Mouse (Mus musculus) embryo, embryonic 10.5 days (tissue): ENCODE results near the gene Prcd.
"Not testable (repeated sequence)": the region's sequence is repeated elsewhere in the genome, so short reads cannot be mapped to it uniquely, and the experiment has no call there.

ENCODE experiments used
- DNase-seq: peaks from one replicate; pipeline ENCODE4 v3.0.0-alpha.2; 2015; ENCODE audit warnings: low spot score

Gene Prcd

DNA sequence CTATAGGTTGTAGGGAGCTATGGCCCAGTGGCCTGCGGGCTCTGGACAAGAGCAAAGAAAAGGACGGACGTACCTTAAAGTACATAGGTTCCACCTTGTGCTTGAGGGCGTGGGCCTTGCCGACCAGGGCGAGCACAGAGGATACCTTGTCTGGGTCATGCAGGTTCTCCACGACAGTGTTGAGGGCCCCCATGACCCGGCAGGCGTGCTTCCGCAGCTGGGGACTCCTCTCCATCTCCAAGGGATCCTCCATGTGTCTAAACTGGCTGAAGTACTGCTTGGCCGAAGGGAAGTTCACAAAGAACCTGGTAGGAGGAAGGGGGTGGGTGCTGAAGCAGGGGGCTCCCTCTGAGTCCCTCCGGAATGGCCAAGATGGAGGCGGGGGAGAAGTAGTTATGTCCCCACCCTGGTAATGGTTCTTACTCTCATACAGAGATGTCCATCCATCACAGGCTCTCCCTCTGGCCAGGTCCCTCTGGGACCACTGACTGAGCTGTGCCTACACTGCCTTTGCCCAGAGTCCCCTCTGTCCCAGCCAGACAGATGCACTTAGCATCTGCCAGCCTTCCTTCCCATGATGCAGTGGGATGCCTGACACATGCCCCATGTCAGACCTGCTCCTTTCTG, 3.5 kb upstream of the Prcd start:
- DNase-seq, result no peak

GRCm38 (mm10) chr11:116650811-116651210, 2.5 kb upstream of the Prcd start:
- no peak for DNase-seq

- no peak for DNase-seq
These were observed 2.0 kb upstream of the Prcd start for GRCm38 (mm10) chr11:116651339-116651738.

DNA sequence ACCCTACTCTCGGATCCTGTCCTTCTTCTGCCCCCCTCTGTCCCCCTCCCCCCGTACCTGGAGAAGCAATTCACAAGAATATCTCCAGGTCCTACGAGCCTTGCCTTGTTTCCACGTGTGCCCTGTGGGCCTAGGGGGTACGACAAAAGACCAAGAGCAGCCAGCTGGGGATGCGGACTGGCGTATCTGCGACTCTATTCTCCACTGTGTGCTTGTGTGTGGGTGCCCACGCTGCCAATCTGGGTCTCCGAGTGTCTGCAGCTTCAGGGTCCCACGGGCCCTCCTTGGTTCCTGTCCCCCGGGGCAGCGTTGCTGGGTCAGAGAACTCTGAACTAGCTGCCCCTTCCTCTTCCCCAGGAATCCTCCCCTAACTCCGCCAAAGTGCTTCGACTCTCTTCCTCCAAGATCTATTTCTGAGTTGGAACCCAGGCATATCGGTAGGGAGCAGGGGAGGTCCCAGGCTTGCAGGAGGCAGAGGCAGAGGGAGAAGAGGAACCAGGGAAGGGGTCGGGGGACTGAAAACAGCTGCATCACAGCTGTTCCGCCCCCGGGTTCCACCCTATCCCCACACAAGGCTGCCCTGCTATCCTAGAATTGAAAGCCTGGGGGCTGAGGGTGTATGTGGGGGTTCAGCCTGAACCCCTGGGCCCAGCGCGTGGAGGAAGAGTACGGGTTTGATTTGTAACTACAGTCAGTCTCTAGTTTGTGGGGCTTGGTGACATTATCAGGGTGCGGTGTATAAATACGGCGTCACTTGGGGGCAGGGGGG, 820 bp upstream of the Prcd start:
- no peak for DNase-seq

DNA sequence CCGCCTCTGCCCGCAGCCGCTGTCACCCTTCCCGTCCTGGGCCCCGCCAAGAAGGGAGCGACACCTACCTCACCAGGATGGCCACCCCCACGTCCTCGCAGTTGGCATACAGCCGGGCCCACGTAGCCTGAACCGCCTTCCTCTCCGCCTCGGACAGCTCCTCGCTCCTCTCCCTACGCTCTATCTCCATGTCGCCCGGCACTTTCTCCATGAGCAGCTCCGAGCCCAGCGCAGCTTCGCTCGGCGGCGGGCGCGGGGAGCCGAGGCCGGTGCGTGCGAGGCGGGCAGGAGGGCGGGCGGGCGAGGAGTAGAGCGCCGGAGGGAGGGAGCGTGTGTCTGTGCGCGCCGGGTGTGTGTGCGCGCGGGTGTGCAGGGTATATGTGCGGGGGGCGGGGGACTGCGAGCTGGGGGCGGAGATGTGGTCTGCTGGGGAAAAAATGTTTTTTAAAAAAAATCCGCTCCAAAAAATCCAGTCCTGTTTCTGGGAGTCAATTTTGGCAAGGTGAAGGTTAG, 431 bp downstream of the Prcd start:
- no peak for DNase-seq

DNA sequence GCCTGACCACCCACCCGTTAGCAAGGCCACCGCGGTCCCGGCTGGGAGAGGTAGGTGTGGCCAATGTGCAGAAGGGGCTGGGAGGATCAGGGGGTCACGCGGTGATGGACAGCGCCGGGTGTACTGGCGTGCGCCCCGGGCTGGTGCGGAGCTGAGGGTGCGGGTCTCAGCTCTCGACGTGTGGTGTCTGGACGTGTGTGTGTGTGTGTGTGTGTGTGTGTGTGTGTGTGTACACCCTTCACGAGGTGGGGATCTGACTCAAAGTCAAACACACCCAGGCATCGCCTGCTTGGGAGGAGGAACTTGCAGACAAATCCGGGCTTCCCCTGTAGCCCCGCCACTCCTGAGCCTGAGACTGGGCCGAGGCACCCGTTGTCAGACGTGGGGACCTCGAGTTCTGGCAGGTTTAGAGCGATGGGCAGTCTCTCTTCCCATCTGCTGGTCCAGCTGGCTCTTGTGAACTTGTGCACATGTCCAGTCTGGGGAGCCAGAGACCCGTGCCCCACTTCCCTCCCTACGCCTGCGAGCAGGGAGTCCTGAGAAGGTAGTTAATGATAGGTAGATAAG, 1.0 kb downstream of the Prcd start, which contains the start of gene Cygb:
TSS of gene Cygb (minus strand) at position 59 of the 567 bp plus-strand sequence.
- no peak for DNase-seq

GRCm38 (mm10) chr11:116656348-116657191, 3.2 kb downstream of the Prcd start:
- DNase-seq, result no peak

DNA sequence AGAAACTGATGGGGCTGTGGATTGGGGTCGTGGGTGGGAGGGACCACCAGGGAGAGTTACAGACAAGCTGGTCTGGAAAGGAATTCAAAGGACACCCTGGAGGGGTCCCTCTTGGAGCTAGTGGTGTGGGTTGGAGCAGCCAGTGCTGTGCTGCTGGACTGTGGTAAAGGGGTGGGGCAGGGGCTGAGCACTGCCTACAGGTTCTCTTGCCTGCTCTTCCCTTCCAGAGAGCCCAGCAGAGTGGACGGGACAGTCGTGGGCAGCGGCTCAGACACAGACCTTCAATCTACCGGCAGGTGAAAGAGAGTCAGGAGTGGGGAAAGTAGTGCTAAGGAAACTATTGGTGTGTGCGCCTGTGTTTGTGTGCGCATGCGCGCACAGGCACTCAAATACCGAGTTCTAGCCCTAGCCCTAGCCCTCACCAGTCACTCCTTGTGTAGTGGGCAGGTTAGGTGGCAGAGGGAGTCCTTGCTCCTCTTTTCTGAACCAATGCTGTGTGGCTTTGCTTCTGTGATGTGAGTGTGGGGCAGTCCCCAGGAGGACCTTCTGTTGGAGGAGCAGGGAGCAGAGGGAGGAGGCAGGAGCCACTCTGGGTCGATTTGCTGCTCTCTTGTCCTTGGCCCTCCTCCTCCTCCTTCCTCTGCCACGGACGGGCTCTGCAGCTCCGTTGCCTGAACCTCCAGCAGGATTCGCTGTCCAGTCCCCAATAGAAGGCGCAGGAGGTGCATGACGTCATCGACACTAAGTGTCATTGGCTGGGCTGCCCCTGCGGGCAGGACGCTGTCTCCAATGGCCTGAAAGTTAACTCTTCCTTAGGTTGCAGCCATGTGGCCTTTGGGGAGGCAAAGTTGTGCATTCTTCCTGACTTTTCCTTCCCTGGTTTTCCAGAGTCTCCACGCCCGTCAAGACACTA, 4.2 kb downstream of the Prcd start:
- DNase-seq, result peak; percentile 97

GRCm38 (mm10) chr11:116658238-116658637, 4.9 kb downstream of the Prcd start:
- no peak for DNase-seq

- no peak for DNase-seq
These were observed 5.8 kb downstream of the Prcd start for GRCm38 (mm10) chr11:116659027-116659621.

DNA sequence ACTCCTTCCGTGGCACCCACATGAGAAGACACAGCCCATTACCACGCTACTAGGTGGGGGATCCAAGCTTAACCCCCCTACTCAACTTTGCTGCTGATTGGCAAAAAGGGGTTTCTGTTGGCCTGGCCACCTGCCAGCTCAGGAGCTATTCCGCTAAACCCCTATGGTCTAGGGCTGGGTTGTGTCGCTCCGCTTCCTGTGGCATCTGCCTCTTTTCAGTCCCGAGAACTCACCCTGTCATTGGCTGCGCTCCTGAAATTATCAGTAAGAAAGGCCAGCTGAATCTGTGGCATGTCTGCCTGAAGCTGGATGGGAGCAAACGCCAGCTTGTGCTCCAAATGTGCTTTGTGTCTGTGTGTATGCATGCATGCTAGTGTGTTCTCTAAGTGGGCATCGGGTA, 6.8 kb downstream of the Prcd start:
- DNase-seq, result no peak

DNA sequence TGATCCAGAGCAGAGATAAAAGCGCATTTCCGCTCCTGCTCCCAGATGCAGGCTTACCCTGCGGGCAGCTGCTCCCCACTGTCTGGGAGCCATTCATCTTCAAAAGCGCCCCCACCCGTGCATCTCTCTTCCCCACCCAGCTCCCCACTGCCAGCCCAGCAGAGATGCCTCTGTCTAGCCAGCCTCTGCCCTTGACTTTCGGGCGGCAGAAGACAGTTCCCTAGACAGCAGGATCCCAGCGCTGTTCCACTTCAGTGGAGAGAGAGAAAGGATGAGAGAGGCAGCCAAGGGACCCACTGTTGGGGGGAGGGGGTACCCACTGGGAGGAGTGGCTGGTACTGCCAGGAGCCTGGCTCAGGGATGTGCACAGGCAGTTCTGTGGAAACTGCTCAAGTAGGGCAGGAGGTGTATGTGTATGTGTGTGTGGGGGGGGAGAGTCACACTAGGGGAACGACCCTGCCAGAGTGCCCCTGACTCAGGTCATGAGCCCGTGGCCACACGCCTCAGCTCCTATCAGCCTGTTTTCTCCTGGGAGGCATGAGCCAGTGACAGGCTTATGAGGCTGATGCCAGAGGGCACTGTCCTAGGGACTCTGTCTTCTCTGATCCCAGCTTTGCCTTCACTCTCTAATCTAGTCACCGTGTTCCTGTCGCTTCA, 8.1 kb downstream of the Prcd start:
- DNase-seq, result no peak

DNA sequence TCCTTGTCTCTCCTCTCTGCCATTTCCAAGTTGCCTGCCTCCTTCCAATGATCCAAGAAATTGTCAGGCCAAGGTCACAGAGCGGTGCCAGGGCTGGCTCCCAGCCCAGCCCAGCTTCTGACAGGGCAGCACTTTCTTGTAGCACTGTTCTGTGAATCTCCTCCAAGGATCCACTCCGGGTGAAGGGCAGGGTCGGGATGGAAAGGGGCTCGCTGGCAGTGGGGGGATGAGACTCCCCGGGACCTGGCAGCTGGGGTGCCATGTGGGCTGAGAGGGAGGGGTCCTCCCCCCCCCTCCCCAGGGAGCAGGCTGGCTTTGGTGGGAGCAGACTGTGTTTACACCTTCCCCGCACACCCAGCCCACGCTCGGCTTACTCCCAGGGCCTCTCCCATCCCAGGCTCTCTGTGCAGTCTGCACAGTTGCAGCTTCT, 8.6 kb downstream of the Prcd start:
- DNase-seq, result no peak

DNA sequence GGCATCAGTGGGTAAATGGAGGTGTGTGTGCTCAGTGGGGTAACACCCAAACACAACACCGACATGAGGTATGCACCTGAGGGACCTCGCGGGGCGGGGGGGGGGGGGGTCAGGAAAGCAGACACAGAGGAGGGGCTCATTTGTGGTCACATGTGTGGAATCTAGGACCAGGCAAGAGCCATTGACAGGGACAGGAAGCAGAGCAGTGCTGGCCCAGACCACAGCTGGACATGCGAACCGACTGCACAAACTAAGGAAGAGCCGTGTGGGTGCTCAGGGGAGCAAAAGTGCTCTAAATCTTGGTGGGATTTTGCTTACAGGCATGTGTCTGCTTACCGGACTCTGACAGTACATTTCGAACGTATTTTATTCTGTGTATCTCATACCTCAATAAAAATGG, 12.0 kb downstream of the Prcd start:
- DNase-seq, result no peak

DNA sequence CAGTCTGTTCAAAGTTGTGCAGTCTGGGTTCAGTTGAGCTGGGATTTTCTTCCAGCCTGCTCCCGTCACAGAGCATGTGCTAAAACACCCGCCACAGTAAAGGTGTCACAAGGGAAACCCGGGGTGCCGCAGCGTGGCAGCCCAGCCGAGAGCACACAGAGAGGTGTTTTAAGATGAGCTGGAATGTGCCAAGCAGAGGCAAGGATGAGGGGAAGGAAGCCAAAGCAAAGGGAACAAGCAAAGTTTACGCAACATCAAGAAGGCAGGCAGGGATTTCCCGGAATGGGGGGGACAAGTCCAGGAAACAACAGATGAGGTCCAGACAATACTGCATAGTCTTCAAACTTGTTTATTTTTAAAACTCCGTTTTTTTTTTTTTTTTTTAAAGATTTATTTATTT, 13.2 kb downstream of the Prcd start:
- no peak for DNase-seq

DNA sequence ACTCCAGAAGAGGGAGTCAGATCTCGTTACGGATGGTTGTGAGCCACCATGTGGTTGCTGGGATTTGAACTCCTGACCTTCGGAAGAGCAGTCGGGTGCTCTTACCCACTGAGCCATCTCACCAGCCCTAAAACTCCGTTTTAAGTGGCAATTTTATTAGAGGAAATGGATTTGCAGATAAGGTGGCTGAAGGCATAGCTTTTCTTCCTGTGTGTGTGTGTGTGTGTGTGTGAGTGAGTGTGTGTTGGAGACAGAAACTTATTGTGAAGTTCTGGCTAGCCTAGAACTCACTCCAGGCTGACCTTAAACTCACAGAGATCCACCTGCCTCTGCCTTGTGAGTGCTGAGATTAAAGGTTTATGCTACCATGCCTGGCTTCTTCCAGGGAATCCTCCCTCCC, 13.7 kb downstream of the Prcd start:
- DNase-seq, result not testable (repeated sequence)

DNA sequence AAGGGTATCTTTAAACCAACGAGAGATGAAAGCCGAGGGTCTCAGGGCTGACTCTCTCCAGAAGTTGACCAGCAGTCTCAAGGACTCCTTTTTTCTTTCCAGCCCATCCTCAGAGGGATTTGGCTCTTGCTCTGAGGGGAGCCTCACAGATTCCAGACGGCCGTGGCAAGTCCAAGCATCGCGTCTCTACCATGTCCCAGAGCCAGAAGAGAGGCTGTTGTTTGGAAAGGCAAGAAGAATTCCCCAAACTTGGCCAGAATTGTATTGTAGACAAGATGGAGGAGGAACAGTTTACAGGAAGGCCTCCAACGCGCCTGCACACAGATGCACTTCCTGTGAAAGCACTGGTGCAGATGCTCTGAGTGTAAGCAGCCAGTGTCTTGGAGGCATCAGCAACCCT, 14.6 kb downstream of the Prcd start:
- no peak for DNase-seq

- DNase-seq, result no peak
These were observed 15.1 kb downstream of the Prcd start for GRCm38 (mm10) chr11:116668381-116668825.

DNA sequence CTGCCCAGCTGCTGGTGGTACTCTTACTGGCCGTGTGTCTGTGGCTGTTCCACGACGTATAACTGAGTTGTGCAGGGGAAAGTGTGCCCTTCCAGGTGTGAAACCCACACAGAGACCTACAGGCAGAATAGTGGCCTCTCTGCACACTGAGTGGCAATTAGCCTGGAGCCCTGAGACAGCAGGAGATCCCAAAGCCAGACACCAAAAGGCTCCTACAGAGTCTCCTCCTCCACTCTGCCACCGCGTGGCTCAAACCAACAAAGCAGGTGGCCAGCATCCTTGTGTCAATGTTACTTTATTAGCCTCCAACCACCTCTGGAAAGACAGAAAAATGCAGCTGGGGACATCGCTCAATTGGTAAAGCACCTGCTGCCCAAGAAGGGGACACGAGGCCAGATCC, 15.5 kb downstream of the Prcd start:
- no peak for DNase-seq

GRCm38 (mm10) chr11:116669316-116669715, 16.0 kb downstream of the Prcd start:
- no peak for DNase-seq
